Comparison of ENCODE assay signal across 10 mouse cellular contexts in the genomic region with DNA sequence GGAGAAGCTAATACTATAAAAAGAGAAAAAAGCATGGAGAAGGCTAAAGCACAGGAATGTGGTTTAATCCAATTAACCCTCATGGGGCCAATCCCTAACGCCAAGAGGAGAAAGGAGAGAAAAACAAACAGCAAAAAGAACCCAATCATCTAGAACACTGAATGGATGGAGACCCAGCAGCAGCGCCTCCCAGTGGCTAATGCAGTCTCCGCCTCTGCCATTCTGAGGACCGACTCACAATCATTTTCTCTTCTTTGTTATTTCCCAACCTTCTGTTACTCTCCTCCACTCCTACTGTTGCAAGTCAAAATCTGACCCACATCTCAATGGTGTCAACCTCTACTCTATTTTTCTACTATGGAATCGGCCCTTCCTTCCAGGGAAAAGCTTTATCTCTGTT.
DNase-seq lines count a peak whose midpoint lies in the region; ATAC-seq and TF ChIP-seq lines count a peak whose summit lies in the region.
"Had no signal": no experiment of that assay in that cellular context is flagged by ENCODE, and none has a peak within 500 bp of the region (broad histone marks: within the 10 kb centered on the region; RNA-seq: fewer than 3 reads in every experiment).

No protein-coding gene starts in this region.

- peak; percentile 35 for DNase-seq in adrenal gland, postnatal 10 days
- no peak for DNase-seq in adrenal gland, postnatal 25 days
- no peak for DNase-seq in heart, postnatal 25 days (ENCODE audit: low spot score)
- peak; percentile 11 for DNase-seq in lung, embryonic 14.5 days
- no peak for DNase-seq in lung, postnatal 14 days
- peak; percentile 26 for DNase-seq in brain, adult 2 months (ENCODE audit: low read depth, low spot score)
- no peak for DNase-seq in forebrain, embryonic 11.5 days (ENCODE audit: low spot score)

- H3K27ac ChIP-seq in heart, embryonic 14.5 days (replicated peaks in 1 of 2; ENCODE audit: control insufficient read depth in 1 of 2, insufficient read depth in 1 of 2, low read depth in 2 of 2, low read length in 2 of 2) = peak overlapping the region; percentile 17 to 56; a peak in 3 of 4 replicates
- H3K27ac ChIP-seq in lung, embryonic 14.5 days (ENCODE audit: low read depth) = no peak overlapping the region
- no peak overlapping the region for H3K27ac ChIP-seq in forebrain, embryonic 11.5 days (ENCODE audit: low read depth, low read length)
- H3K27ac ChIP-seq: hindbrain, embryonic 10.5 days had no signal

- H3K4me3 ChIP-seq in heart, embryonic 14.5 days (ENCODE audit: control insufficient read depth in 1 of 2, insufficient read depth in 1 of 2, low read depth in 1 of 2, low read length in 2 of 2) = no peak overlapping the region
- no peak overlapping the region for H3K4me3 ChIP-seq in lung, embryonic 14.5 days (ENCODE audit: low read depth, low read length)
- H3K4me3 ChIP-seq in forebrain, embryonic 11.5 days (ENCODE audit: low read depth, low read length) = no peak overlapping the region
- H3K4me3 ChIP-seq: hindbrain, embryonic 10.5 days had no signal

- no peaks in the 10 kb centered on the region; a peak in 2 of 4 replicates for H3K4me1 ChIP-seq in heart, embryonic 14.5 days (ENCODE audit: control insufficient read depth in 2 of 2, insufficient read depth in 2 of 2, low read length in 2 of 2)
- no peaks in the 10 kb centered on the region for H3K4me1 ChIP-seq in lung, embryonic 14.5 days (ENCODE audit: insufficient read depth)
- no peaks in the 10 kb centered on the region for H3K4me1 ChIP-seq in forebrain, embryonic 11.5 days (replicated peaks; ENCODE audit: control insufficient read depth, insufficient read depth, low read length)
- H3K4me1 ChIP-seq: hindbrain, embryonic 10.5 days had no signal

- no peaks in the 10 kb centered on the region for H3K27me3 ChIP-seq in heart, embryonic 14.5 days (ENCODE audit: control insufficient read depth, insufficient read depth, low read length)
- H3K27me3 ChIP-seq in lung, embryonic 14.5 days (ENCODE audit: insufficient read depth, low read length) = no peaks in the 10 kb centered on the region
- no peaks in the 10 kb centered on the region for H3K27me3 ChIP-seq in forebrain, embryonic 11.5 days (ENCODE audit: control insufficient read depth, insufficient read depth, low read length)

- no peak overlapping the region for H3K4me2 ChIP-seq in heart, embryonic 14.5 days (ENCODE audit: low read length)
- H3K4me2 ChIP-seq in lung, embryonic 14.5 days = no peak overlapping the region
- no peak overlapping the region for H3K4me2 ChIP-seq in forebrain, embryonic 11.5 days (ENCODE audit: low read depth, low read length, severe bottlenecking)

- TF ChIP-seq CTCF in lung, embryonic 14.5 days (IDR thresholded peaks at IDR 0.05; ENCODE audit: low read depth) = peak; percentile 34; the same call in 1 of the 2 replicates

- no peak for ATAC-seq in heart, embryonic 14.5 days (ENCODE audit: insufficient number of reproducible peaks, insufficient read depth, low FRiP score, low read depth)
- no peak for ATAC-seq in lung, embryonic 14.5 days (ENCODE audit: insufficient read depth)
- ATAC-seq in forebrain, embryonic 11.5 days (replicated peaks; ENCODE audit: low FRiP score) = no peak
- ATAC-seq: midbrain, embryonic 16.5 days had no signal

- H3K9ac ChIP-seq in heart, embryonic 14.5 days (ENCODE audit: low read length) = no peak overlapping the region
- H3K9ac ChIP-seq in lung, embryonic 14.5 days = no peak overlapping the region
- no peak overlapping the region for H3K9ac ChIP-seq in forebrain, embryonic 11.5 days (ENCODE audit: low read length)

- H3K36me3 ChIP-seq in heart, embryonic 14.5 days (ENCODE audit: control insufficient read depth, insufficient read depth, low read length) = peaks cover 29% of the 10 kb centered on the region
- peaks cover 35% of the 10 kb centered on the region for H3K36me3 ChIP-seq in lung, embryonic 14.5 days (ENCODE audit: insufficient read depth)
- H3K36me3 ChIP-seq in forebrain, embryonic 11.5 days (ENCODE audit: control insufficient read depth, insufficient read depth, low read length) = peaks cover 6% of the 10 kb centered on the region; the same call in 1 of the 2 replicates

- intact Hi-C loops in heart, postnatal 25 days (cut with DNase I) = no loop called here

- H3K9me3 ChIP-seq in heart, embryonic 14.5 days (ENCODE audit: control insufficient read depth, low read length) = no peaks in the 10 kb centered on the region
- H3K9me3 ChIP-seq in lung, embryonic 14.5 days (ENCODE audit: low read depth, low read length) = no peaks in the 10 kb centered on the region
- no peaks in the 10 kb centered on the region for H3K9me3 ChIP-seq in forebrain, embryonic 11.5 days (ENCODE audit: control insufficient read depth, low read length)
- H3K9me3 ChIP-seq: hindbrain, embryonic 10.5 days had no signal

- 48% methylated on average over 5 of the region's 5 CpGs for WGBS in heart, embryonic 14.5 days
- 54% methylated on average over 5 of the region's 5 CpGs for WGBS in lung, embryonic 14.5 days
- 37% methylated on average over 5 of the region's 5 CpGs for WGBS in forebrain, embryonic 11.5 days

Comparison
In these comparisons a context has a peak if more than half of its experiments do, and no peak if none do; other contexts are left out.
1. DNase-seq: peak in adrenal gland, postnatal 10 days (single experiment), lung, embryonic 14.5 days (single experiment) and brain, adult 2 months (single experiment); none in adrenal gland, postnatal 25 days (single experiment), heart, postnatal 25 days (single experiment), lung, postnatal 14 days (single experiment) and forebrain, embryonic 11.5 days (single experiment).
2. H3K27ac ChIP-seq: peak in heart, embryonic 14.5 days (2 of 2); none in lung, embryonic 14.5 days (single experiment) and forebrain, embryonic 11.5 days (single experiment).